Mouse (Mus musculus): ENCODE data around the gene Gstm7. TPM values are rescaled to one million over a fixed set of nuclear protein-coding genes. Genes with fewer than 3 reads are reported as not detected.

The Gstm7 gene
- polyA plus RNA-seq, 1 experiment from 2014 or later: 12.4 TPM

GRCm38 (mm10) chr3:107887674-107888495, 43.7 kb downstream of the Gstm7 start:
- 67% methylated on average over 9 of the region's 9 CpGs for WGBS
- peak; percentile 50 for DNase-seq (ENCODE audit: low spot score)
- Histone ChIP-seq H3K4me3 (ENCODE audit: low read depth, low read length) (no peak overlapping the region), H3K4me2 (replicated peaks; ENCODE audit: low read depth) (no peak overlapping the region), H3K36me3 (ENCODE audit: control insufficient read depth, insufficient read depth, low read length) (no peaks in the 10 kb centered on the region), H3K27me3 (ENCODE audit: control insufficient read depth, insufficient read depth, low read length) (no peaks in the 10 kb centered on the region), H3K27ac (replicated peaks) (peak overlapping the region; percentile 53), H3K9me3 (ENCODE audit: control insufficient read depth, low read length) (no peaks in the 10 kb centered on the region), H3K4me1 (replicated peaks; ENCODE audit: control insufficient read depth, insufficient read depth) (no peaks in the 10 kb centered on the region), H3K9ac (ENCODE audit: low read length) (no peak overlapping the region)
- TF ChIP-seq CTCF (IDR thresholded peaks at IDR 0.05; ENCODE audit: low read depth): peak; percentile 29
- TF ChIP-seq EP300 (optimal IDR thresholded peaks at IDR 0.05): no peak
- ATAC-seq (ENCODE audit: low FRiP score, low TSS enrichment): peak; percentile 76

DNA sequence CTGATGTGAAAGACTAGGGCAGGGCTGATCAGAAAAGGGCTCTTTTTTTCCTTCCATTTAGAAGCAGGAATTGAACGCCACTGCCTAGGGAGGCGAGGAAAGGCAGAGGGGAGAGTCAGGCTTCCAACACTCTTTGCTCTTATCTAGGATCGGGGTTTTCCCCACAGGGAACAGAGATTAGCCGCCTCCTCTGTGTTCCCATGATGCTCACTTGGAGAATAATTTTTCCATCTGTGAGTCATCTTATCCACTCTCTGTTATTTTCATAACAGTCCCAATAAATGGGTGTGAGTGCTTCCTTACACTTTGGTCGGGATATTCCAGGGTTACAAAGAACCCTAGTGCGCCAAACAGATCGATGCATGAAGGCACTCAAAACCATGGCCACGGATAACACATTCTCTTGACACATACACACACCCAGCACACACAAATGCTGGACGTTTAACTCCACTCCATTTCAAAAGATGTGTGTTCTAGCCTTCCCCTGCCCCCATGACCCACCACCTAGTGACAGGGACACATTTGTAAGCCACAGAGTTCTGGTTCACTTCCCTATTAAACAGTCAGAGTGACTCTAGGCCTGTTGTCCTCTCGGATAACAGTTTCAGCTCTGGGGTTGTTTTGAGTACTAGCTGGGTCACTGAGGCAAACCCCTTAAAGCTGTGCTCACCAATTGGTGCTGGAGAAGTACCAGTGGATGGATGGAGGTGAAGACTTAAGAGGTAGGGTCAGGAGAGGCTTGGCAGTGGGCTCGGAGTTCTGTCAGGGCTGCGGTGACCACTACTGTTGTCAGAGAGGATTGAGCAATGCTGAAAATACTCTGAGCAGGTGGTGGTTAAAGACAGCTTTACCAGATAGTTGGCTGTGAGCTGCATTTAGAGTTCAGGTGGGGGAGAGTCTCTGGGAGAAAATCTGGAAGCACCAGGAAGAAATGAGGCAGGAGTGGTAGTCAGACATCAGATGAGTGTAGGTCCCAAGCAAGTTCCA, 53.6 kb downstream of the Gstm7 start:
- Histone ChIP-seq H3K4me3 (ENCODE audit: low read depth, low read length) (peak overlapping the region; percentile 17; the same call in 1 of the 2 replicates), H3K27ac (replicated peaks) (peak overlapping the region; percentile 87), H3K9ac (ENCODE audit: low read length) (peak overlapping the region; percentile 9; the same call in 1 of the 2 replicates), H3K4me2 (replicated peaks; ENCODE audit: low read depth) (peak overlapping the region; percentile 43), H3K27me3 (ENCODE audit: control insufficient read depth, insufficient read depth, low read length) (no peaks in the 10 kb centered on the region), H3K4me1 (replicated peaks; ENCODE audit: control insufficient read depth, insufficient read depth) (no peaks in the 10 kb centered on the region), H3K9me3 (ENCODE audit: control insufficient read depth, low read length) (no peaks in the 10 kb centered on the region), H3K36me3 (ENCODE audit: control insufficient read depth, insufficient read depth, low read length) (no peaks in the 10 kb centered on the region)
- ATAC-seq (ENCODE audit: low FRiP score, low TSS enrichment): peak; percentile 15; the same call in 1 of the 2 replicates
- no peak for DNase-seq (ENCODE audit: low spot score)
- WGBS: 69% methylated on average over 12 of the region's 12 CpGs
- TF ChIP-seq EP300 (optimal IDR thresholded peaks at IDR 0.05) (no peak), CTCF (IDR thresholded peaks at IDR 0.05; ENCODE audit: low read depth) (no peak)

- Histone ChIP-seq H3K9me3 (ENCODE audit: control insufficient read depth, low read length) (no peaks in the 10 kb centered on the region), H3K27me3 (ENCODE audit: control insufficient read depth, insufficient read depth, low read length) (no peaks in the 10 kb centered on the region), H3K4me1 (replicated peaks; ENCODE audit: control insufficient read depth, insufficient read depth) (no peaks in the 10 kb centered on the region), H3K4me3 (ENCODE audit: low read depth, low read length) (peak within 1 kb of the TSS; percentile 17; the same call in 1 of the 2 replicates), H3K9ac (ENCODE audit: low read length) (peak within 1 kb of the TSS; percentile 9; the same call in 1 of the 2 replicates), H3K4me2 (replicated peaks; ENCODE audit: low read depth) (peak within 1 kb of the TSS; percentile 43), H3K27ac (replicated peaks) (peak within 1 kb of the TSS; percentile 87), H3K36me3 (ENCODE audit: control insufficient read depth, insufficient read depth, low read length) (no peaks in the 10 kb centered on the region)
- WGBS: 65% methylated on average over 5 of the region's 5 CpGs
- peak; percentile 84 for ATAC-seq (ENCODE audit: low FRiP score, low TSS enrichment)
- TF ChIP-seq EP300 (optimal IDR thresholded peaks at IDR 0.05): no peak
- TF ChIP-seq CTCF (IDR thresholded peaks at IDR 0.05; ENCODE audit: low read depth): no peak
- peak; percentile 78 for DNase-seq (ENCODE audit: low spot score)
Observed at GRCm38 (mm10) chr3:107877005-107877404, 54.6 kb downstream of the Gstm7 start, which contains the start of gene Eps8l3. Gene Eps8l3, plus strand, starts transcription at chr3:107877229.

Other genes with a start within 250 kb of the Gstm7 start
- 39.8 and 41.4 TPM in 2 replicates for gene Ahcyl1, start 235.3 kb downstream of the Gstm7 start, polyA plus RNA-seq (2015; fragmentation: Nextera tagmentation; extraction: Ambion mirVana)
- gene Csf1, start 171.3 kb downstream of the Gstm7 start, polyA plus RNA-seq (2015; fragmentation: Nextera tagmentation; extraction: Ambion mirVana): 13.1 and 14.7 TPM in 2 replicates
- 29.2 and 29.8 TPM in 2 replicates for gene Eps8l3, start 54.6 kb downstream of the Gstm7 start, polyA plus RNA-seq (2015; fragmentation: Nextera tagmentation; extraction: Ambion mirVana)
- 249 and 273 TPM in 2 replicates for gene Gstm5, start 36.0 kb downstream of the Gstm7 start, polyA plus RNA-seq (2015; fragmentation: Nextera tagmentation; extraction: Ambion mirVana)
- 13.7 and 15.8 TPM in 2 replicates for gene Gstm6, start 11.9 kb upstream of the Gstm7 start, polyA plus RNA-seq (2015; fragmentation: Nextera tagmentation; extraction: Ambion mirVana)
- 53.8 and 54.0 TPM in 2 replicates for gene Gstm3, start 37.5 kb upstream of the Gstm7 start, polyA plus RNA-seq (2015; fragmentation: Nextera tagmentation; extraction: Ambion mirVana)
- gene Gstm2, start 54.6 kb upstream of the Gstm7 start, polyA plus RNA-seq (2015; fragmentation: Nextera tagmentation; extraction: Ambion mirVana): 189 and 195 TPM in 2 replicates
- gene Gstm1, start 86.2 kb upstream of the Gstm7 start, polyA plus RNA-seq (2015; fragmentation: Nextera tagmentation; extraction: Ambion mirVana): 892 and 954 TPM in 2 replicates
- gene Gstm4, start 113.1 kb upstream of the Gstm7 start, polyA plus RNA-seq (2015; fragmentation: Nextera tagmentation; extraction: Ambion mirVana): 19.4 and 19.6 TPM in 2 replicates
- gene Ampd2, start 154.8 kb upstream of the Gstm7 start, polyA plus RNA-seq (2015; fragmentation: Nextera tagmentation; extraction: Ambion mirVana): 20.2 and 20.7 TPM in 2 replicates
- 0.59 and 0.71 TPM in 2 replicates for gene Gnat2, start 161.0 kb upstream of the Gstm7 start, polyA plus RNA-seq (2015; fragmentation: Nextera tagmentation; extraction: Ambion mirVana)
- 107 and 112 TPM in 2 replicates for gene Gnai3, start 214.3 kb upstream of the Gstm7 start, polyA plus RNA-seq (2015; fragmentation: Nextera tagmentation; extraction: Ambion mirVana)
- gene Gpr61, start 223.1 kb upstream of the Gstm7 start, polyA plus RNA-seq (2015; fragmentation: Nextera tagmentation; extraction: Ambion mirVana): 0.11 TPM in 2 replicates

Measured in stomach, postnatal 0 days (tissue).